Mouse (Mus musculus) bone marrow macrophage, adult 2 months (primary cell): ENCODE measurements around the gene Sema4c.
A peak's percentile ranks its signal among the peaks of the same experiment; 100 is the strongest.

Experiments
- CTCF ChIP-seq: IDR thresholded peaks from 2 replicates; pipeline ENCODE4 v1.5.1; 2012; ENCODE audit warnings: low read depth, mild to moderate bottlenecking, low read length, moderate library complexity
- POLR2A ChIP-seq: IDR thresholded peaks from 2 replicates; pipeline ENCODE4 v1.6.1; 2012; ENCODE audit warnings: mild to moderate bottlenecking, low read depth, low read length, borderline replicate concordance

DNA sequence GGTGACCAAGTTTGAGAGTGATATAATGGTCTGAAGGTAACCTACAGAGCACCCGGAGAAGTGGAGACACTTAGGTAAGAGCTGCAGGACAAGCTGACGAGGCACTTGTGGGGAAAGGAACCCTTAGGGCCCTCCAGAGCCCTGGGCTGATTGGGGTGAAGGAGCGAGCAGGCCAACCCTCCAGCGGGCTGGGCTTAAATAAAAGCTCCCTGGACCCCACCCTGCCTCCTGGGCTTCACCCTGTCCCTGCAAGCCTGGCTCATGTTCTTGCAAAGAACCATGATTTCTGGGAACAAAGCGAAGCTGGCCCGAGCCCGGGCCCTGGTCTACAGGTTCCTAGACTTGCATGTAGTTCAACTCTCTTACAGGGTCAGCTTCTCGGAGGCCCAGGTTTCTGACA is 15.4 kb upstream of the Sema4c start:
- TF ChIP-seq CTCF, result 0 out of 2 replicates have a peak, but pooled peaks have one; percentile 5
- TF ChIP-seq POLR2A, result no peak
